Mouse (Mus musculus): ENCODE measurements around the gene Susd6.

Susd6 gene

DNA sequence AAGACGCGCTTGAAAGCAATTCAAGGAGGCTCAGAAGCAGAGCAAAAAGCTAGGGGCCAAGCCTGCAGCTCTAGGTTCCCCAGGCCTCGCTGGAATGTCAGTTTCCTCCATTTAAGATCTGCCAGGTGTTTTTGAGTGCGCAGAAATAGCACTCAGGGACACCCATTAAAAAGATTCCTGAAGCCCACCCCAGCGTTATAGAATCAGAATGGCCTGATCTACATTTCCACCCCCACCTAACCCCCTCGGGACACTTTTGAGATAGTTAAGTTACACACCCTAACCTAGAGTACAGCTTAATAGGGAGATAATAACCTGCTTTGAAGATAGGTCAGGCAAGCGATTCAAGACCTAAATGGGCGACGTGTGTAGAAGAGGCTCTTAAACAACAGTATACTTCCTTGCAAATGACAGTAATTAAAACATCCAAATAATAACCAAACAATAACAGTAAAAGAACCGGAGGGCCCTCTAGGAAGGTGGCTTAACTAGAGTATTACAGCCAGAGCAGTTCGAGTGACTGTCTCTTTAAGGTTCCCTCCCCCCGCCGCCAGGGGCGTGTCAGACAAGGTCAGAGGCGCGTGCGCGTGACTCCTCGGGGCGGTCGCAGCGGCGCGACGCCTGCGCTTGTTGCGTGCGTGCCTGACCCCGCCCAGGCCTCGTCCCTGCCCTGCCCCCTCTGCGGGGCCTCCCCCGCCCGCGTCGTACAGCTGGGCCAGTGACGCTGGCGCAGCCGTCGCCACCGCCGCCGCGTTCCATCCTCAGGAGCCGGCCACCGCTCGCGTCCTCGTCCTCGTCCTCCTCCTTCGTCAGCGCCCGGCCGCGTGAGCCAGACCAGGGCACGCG lies at the start of gene Susd6:
Gene Susd6, plus strand, starts transcription at position 662 of the 846 bp plus-strand sequence.
- DNase-seq (ENCODE audit: low spot score), result peak; percentile 94

DNA sequence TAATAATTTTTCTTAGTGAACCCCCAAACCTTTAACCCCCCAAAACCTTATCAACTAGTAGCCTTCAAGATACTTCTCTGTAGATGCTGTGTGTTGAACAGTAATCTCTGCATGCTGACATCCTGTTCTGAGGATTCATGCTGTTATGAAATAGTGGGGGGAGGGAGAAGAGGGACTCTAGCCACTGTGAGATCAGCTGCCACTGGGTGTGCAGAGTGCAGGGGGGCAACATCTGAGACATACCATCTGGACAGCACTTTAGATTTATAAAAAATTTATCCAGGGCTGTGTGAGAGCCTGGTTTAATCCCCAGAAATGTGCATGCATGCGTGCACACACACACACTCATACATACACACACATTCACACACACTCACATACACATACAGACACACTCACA lies 45.7 kb upstream of the Susd6 start:
- no peak for DNase-seq (ENCODE audit: low spot score)

DNA sequence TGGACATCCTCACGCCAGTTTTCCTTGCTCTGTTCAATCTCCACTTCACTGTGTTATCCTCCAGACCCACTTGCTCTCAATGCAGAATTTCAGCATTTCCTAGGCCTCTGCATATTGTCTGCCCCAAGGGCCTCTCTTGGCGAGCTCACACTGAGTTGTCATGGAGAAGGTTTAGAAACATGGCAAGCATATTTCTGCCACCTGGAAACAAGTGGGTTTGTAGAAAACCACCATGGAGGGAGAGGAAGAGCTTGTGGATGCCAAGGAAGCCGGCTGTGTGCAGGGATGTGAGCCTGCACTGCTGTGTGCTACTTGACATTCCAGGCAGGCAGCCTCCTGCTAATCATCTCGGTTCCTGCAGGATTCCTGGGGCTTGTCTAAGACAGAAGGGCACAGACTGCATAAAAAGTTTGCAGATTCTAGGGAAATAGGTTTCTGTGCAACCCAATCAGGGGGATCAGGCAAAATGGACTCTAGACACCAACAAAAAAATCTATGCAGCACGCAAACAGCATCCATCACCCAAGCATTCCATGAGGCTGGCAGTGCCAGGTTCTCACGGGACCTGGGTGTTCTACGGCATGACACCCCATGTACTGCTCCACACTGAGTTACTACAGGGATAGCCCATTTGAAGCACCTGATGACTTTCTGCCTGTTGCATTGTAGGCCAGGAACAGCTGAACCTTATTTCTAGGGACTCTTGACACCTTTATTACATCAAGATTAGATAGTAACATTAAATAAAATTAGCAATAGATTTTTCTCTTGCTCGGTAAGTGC lies 44.1 kb upstream of the Susd6 start:
- DNase-seq (ENCODE audit: low spot score), result no peak

DNA sequence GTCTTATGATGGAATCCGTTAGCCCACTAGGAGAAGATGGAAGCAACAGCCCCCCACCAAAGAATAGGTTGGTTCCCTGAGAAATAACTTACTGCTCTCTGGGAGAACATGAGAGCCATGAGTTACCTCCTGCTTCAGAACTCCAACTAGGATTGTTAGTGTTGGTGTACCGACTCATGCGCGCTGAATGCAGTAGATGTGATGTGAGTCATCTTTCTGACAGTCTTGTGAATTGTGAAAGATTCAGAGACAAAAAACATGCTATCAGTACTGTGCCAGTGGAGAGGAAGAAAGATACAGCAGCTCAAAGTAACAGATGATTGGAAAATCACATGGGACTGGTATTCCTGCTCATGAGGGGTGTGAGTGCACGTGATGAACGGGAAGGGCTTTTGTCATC lies 38.8 kb upstream of the Susd6 start:
- no peak for DNase-seq (ENCODE audit: low spot score)

DNA sequence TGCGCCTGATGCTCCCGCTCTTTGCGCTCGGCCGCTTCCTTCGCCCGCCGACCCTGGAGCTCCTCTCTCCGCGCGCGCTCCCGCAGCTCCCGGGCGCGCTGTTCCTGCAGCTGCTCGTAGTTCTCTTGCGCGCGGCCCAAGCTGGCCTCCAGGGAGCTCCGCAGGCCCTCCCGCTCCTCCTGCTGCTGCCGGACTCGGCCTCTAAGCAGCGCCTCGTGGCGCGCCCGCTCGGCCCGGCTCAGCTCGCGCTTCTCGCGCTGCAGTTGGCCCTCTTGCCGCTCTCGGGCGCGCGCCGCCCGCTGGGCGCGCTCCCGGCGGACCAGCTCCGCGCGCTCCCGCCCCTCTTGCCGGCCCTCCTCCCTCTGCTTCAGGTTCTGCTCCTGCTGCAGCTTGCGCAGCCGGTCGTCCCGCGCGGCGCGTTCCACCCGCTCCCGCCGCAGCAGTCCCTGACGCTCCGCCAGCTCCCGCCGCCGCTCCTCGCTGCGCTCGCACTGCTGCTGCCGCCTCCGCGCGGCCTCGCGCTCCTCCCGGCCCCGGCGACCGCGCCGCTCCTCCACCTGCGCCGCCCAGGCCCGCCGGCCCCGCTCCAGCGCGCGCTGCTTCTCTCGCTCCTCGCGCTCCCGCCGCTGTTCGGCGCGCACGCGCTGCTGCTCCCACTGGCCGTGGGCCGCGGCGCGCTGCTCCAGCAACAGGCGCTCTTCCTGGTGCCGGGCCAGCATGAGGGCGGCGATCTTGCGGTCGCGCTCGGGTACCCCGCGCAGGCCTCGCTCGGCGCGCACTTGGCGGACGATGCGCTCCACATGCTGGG lies 32.4 kb upstream of the Susd6 start:
- peak; percentile 50 for DNase-seq (ENCODE audit: low spot score)

DNA sequence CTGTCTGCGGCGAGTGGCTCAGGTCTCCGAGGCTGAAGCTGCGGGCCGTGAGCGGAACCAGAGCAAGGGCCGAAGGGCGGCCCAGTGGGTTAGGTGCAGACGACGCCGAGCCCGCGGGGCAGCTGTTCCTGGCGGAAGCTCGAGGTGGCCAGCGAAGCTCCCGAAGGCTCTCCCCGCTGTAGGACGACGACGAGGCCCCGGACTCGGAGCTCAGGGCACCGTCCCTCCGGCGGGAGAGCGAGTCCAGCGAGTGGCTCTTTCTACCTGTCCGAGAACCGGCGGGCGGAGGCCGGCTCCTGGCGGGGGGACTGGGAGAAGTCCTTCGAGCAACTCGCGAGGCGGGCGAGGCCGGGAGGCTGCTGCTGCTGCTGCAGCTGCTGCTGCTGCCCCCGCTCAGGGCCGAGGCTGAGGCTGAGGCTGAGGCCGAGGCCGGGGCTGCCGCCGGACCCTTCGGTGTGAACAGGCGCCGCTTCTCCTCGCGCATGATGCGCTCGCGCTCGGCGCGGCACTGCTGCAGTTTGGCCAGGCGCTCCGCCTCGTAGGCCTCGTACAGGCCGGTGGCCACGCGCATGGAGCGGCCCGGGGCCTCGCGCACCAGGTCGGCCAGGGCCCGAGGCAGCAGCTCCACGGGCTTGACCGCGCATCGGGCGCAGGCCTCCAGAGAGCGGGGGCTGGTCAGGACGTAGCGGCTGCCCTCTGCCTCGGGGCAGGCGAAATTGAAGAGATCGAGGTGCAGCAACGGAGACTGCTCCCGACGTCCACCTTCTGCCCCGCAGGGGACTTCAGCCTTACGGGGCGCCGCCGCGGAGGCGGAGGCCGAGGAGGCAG lies 31.5 kb upstream of the Susd6 start:
- peak; percentile 21 for DNase-seq (ENCODE audit: low spot score)

DNA sequence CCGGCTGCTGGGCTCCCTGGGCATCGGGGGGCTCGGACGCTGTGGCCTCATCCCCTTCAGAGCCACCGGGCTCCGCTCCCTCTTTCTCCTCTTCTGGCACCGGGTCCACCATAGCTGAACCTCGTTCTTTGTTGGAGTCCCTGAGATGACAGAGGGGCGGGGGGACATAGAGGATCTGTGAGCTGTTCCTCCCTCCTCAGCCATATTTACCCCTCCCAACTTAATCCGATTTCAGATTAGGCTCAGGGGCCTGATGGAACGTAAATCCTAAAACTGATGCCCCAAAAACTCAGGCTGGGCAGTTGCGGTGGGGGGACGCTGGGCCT lies 31.0 kb upstream of the Susd6 start:
- no peak for DNase-seq (ENCODE audit: low spot score)

DNA sequence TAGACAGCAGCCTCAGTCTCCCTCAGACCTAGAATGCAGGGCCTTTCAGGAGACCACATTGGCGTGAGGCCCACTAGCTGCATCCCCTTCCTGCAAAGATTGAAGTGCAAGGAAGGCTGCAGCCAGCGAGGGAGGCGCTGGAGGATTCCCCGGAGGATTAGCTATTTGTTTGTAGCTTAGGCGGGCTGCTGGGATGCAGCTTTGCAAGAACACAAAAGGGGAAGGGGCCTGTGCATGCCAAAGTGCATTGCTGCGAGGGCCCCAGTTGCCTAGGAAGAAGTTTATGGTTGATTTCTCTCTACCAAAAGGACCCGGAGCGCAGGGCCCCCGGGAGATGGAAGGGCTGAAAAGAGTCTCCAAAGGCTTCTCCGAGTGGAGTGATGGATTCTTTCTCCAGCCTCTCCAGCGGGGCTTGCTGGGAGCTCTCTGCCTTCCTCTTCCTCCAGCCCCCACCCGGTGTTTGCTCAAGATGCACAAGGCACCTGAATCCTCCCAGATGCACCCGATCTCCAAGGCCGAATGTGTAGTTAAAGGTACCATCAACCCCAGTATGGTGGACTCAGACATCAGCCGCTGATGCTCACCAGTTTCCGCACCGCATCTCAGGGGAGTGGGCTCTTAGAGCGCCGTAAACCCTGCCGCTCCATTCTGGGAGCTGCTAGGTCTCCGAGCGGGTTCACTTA lies 30.5 kb upstream of the Susd6 start:
- DNase-seq (ENCODE audit: low spot score), result no peak

DNA sequence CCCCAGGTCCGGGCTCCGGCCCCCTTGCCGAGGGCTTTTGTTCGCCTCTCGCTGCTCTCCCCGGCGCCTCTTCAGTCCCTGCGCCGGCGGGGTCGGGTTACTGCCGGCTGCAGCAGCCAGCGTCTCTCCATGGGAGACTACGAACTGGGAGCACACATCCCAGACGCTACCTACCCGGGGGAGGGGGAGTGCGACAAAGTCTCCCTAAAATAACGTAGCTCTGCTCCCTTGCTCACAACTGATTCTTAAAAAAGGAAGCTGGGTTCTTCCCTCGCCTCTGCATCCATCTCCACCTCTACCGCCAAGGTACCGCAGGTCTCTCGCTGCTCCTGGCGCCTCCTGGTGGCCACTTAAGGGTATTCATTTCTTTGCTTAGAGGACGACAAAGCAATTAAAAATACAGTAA lies 29.9 kb upstream of the Susd6 start, which contains the start of gene Ccdc177:
Gene Ccdc177, minus strand, starts transcription at position 292 of the 406 bp plus-strand sequence.
- peak; percentile 31 for DNase-seq (ENCODE audit: low spot score)

DNA sequence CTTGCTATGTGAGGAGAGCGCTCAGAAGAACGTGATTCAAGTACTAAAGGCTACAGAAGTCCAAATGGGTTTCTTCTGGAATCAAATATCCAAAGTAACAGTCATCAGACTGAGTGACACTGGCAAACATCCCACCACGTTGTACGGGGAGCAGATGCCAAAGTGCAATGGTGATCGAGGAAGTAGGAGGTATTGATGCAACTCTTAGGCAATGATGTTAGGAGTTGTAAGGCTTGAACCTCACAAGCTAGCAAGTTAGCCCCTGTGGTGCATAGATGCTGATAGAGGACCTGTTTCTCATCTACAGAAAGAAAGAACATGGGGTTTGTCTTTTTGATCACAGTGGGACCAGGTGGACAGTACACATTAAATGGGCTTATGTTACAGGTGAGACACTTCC lies 27.3 kb upstream of the Susd6 start:
- no peak for DNase-seq (ENCODE audit: low spot score)

DNA sequence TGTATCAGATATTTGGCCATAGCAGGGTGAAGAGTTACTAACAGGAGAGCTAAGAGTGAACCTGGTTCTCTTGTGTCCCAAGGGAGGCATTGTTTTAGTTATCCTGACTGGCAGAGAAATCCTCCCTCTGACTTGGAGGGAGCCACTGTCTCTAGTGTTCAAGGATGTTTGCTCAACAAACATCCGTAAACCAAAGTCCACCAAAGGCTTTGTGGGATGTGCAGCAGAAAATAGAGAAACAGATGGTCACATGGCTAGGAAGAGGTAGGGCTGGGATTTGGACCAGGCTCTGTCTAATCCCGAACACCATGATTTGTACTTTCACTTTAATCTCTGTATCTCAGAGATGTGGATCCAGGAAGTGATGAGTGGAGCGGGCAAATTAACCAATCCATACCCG lies 26.2 kb upstream of the Susd6 start:
- no peak for DNase-seq (ENCODE audit: low spot score)

DNA sequence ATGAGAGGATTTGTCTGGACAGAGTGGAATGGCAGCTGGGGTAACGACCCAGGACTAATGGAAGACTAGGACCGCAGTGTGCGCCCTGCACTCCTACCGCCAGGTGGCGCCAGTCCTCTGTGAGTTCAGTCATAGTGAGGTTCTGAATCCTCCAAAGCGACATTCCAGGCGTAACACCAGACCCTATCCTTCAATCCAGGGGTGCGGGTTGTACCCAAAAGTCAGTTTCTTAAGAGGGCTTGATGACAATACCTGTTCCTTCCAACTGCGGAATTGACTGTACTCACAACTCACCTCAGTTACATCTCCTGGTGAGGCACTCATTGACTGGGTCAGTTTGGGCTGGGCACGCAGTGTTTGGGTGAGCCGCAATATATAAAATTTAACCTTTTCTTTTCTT lies 20.6 kb upstream of the Susd6 start:
- peak; percentile 52 for DNase-seq (ENCODE audit: low spot score)

DNA sequence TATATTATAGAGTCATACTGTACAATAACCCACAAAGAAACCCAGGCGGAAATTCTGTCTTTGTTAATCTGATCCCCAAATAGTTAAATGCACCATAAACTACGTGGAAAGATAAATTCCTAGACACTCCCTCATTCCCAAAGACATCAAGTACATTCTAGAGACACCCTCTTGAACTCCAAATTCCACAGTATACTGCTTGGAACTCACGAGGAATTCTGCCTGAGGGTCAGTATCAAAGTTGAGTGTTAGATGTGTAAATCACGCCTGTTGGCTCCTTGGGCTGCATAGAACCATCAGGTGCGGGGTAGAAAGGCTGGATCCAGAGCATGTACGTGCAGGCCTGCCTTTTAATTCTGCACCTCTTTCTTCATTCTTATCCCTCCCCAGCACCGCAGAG lies 15.5 kb upstream of the Susd6 start:
- no peak for DNase-seq (ENCODE audit: low spot score)

DNA sequence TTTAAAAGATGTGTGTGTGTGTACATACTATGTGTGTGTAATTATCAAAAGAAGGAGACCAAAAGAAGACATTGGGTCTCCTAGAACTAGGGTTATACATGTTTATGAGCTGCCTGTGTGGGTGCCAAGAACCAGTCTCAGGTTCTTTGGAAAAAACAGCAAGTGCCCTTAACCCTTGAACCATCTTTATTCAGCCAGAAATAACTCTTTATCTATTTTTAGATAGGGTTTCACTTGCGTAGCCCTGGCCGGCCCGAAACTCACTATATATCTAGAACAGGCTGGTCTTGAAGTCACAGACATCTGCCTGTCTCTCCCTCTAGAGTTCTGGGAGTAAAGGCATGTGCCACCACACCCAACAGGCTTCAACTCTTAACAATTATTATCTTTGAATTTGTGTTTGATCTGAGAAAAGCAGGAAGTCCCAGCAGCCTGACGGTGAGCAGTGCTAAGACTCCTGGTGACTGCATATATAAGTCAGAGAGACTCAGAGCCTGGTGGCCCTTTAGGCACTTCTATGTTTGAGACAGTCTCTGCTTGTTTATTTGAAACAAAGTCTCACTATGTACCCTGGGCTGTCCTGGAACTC lies 14.2 kb upstream of the Susd6 start:
- no peak for DNase-seq (ENCODE audit: low spot score)

DNA sequence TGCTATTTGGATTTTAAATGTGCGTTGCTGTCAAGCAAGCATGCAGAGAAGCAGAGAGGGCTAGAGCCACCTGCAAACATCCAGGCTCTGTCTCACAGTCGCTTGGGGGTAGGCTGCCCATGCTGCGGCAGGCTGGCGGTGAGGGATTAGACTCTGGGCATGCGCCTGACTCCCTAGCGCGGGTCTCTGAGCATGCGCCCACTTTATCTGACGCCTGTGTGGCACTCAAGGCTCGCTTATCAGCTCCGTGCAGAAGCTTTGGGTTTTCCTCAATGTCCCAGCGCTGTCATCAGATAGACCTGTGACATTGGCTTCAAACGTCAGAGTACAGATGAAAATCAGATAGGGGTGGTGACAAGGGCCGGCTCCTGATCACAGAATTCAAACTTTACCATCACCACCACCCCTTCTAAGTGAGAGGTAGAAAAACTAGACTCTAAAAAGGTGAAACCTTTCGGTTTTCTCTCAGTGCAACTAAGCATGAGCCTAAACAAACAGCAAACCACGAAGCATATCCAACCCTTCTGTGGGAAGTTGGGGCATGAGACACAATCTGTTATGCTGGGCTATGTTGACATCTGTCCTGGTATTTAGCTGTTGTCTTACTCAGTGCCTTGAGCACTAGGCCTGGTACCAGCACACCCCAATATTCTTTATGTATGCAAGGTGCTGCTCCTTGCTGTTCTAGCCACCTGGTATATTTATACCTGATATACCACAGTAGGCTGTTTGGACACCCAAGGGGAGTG lies 11.9 kb upstream of the Susd6 start:
- DNase-seq (ENCODE audit: low spot score), result no peak

DNA sequence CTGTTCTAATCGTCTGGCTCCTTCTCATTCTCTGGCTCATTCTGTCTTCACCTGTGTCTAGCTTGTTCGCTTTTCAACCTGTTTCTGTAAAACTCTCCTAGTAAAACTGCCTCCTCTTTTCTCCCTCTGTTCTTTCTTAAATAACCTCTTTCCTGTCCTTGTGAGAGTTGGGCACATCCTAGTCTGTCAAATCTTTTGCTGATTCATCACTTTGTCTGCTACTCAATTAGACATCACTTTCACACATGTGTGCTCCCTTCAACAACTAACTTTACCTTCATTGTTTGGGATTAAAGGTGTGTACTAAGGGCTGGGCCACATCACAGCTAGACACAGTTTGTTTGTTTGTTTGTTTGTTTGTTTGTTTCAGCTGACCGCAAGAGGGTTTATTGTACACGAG lies 10.6 kb upstream of the Susd6 start:
- no peak for DNase-seq (ENCODE audit: low spot score)

DNA sequence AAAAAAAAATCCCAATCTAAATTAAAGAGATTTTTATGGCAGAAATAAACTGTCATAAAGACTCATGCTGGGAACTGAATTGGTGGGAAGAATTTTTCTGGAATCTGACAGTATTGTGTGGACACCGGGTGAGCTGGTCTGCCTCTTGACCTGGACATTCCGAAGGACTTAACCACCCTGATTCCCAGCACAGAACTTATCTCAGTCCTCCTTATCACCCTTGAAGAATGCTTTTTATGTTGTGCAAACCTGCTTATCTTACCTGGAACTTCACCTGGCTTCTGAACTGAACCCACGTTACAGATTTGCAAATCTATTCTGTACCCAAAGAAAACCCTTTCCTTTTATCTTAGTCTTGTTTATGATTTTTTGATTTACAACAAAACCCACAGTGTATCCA lies 8.1 kb upstream of the Susd6 start:
- DNase-seq (ENCODE audit: low spot score), result no peak

DNA sequence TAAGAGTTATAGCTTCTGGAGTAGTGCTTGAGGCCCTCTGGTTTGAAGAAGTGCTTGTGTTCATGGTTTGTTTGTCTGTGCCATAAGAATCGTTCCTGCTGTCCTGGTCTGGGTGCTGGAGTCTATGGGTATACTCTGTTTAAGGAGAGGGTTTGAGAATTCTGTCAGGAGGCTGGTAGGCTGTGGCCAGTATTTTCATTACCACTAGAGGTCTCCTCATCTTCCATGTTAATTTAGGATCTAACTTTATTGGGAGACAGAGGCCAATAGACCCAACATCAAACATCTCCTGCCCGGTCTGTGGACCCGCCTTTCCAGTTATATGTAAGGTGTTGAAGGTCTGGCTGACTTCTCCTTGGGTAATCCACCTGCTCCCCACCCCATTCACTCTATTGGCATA lies 7.4 kb upstream of the Susd6 start:
- DNase-seq (ENCODE audit: low spot score), result no peak

DNA sequence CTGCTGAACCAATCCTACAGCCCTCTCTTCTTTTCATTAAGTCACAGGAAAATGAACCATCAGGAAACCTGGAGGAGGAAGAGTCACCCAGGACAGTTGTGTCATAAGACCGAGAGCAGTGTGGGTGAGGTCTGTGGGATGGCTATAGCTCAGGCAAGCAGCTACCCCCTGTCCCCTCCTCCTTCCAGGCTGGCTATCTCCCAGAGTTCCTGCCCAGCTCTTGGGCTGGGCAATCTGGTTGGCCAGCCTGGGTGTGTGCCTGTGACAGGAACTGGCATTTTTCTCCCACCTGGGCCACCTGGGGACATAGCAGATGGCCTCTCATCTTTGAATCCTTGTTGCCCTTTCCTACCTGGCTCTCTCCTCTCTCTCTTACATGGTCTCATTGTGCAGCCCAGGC lies 6.4 kb upstream of the Susd6 start:
- DNase-seq (ENCODE audit: low spot score), result no peak

DNA sequence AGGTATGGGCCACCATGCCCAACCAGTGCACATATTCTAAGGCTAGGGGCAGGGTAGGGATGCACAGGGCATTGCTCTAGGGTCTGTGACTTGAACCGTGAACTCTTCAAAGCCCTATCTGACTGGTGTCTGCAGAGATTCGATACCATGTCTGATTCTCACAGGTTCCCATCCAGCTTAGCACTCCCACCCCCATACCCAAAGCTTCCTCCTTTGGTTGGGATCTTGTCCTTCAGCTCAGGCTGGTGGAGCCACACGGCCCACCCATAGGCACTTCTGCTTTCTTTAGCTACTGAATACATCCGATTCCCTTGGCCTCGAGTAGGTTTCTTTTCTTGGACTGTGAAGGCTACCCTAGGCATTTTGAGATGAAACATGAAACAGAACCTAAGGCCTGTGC lies 5.3 kb upstream of the Susd6 start:
- DNase-seq (ENCODE audit: low spot score), result no peak
